Mouse (Mus musculus) macrophage (primary cell): ENCODE measurements around the gene Rad51b. TPM values are rescaled to one million over a fixed set of nuclear protein-coding genes. Genes with fewer than 3 reads are reported as not detected.
A peak's percentile ranks its signal among the peaks of the same experiment; 100 is the strongest.

Experiments used
- H3K27ac ChIP-seq: fragments of 350-480 bp; formaldehyde crosslinking; 2 replicates; pipeline ENCODE4 v1.9.0; 2021
- H3K36me3 ChIP-seq: fragments of 350-480 bp; formaldehyde crosslinking; 2 replicates; pipeline ENCODE4 v1.9.0; 2021; ENCODE audit errors: inconsistent target
- H3K4me3 ChIP-seq: fragments of 350-480 bp; formaldehyde crosslinking; 2 replicates; pipeline ENCODE4 v1.9.0; 2021; ENCODE audit errors: inconsistent target
- H3K79me2 ChIP-seq: fragments of 350-480 bp; formaldehyde crosslinking; 2 replicates; pipeline ENCODE4 v1.9.0; 2021; ENCODE audit errors: inconsistent target
- WGBS: methylation state at CpG from one replicate; pipeline ENCODE4 v1.1.7; 2026; ENCODE audit warnings: inconsistent platforms; ENCODE audit not compliant: missing documents; 5-methylcytosine and 5-hydroxymethylcytosine counted together
- polyA plus RNA-seq: library from polyadenylated mRNA; stranded (reverse); fragments of 250-400 nt; gene quantifications from 3 replicates; pipeline ENCODE4 v1.2.4, GENCODE M21; 2018; ENCODE audit warnings: inconsistent platforms

Rad51b gene
- polyA plus RNA-seq, 1 experiment from 2014 or later: 1.3 TPM

DNA sequence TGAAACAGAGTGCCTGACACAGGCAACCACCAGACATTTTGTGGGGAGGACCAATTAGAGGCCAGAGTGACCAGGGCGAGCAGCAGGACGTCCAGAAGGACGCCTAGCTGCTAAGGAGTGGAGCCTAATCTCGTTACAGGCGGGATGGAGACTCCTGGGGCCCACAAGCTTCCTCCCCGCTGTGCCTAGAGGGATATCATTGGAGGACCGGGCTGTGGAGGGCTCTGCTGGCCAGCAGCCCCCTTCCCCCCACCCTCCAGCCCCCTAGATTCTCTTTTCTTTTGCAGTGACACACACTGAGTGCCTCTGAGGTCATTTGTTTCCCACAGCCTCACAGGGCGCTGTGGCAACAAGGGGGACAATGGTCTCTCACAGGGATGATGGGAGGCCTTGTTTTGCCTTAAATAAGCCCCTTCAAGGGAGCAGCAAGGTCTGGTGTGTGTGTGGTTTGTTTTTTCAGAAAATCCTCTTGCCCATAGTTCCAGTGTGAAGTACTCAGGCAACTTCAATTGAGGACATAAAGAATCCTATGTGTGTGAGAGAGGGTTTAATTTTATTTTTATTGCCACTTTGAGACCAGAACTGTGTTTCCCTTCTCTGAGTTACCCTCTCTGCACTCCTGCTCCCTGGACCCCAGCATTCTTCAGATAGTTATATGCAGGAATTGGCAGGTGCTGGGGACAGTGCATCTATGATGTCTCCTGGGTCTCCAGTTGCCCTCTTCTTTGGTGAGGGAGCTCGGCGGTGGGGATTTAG is 422.2 kb downstream of the Rad51b start:
- Histone ChIP-seq H3K79me2 (no peaks in the 10 kb centered on the region), H3K4me3 (no peak overlapping the region), H3K27ac (no peak overlapping the region), H3K36me3 (no peaks in the 10 kb centered on the region)
- 94% methylated on average over 10 of the region's 10 CpGs for WGBS

DNA sequence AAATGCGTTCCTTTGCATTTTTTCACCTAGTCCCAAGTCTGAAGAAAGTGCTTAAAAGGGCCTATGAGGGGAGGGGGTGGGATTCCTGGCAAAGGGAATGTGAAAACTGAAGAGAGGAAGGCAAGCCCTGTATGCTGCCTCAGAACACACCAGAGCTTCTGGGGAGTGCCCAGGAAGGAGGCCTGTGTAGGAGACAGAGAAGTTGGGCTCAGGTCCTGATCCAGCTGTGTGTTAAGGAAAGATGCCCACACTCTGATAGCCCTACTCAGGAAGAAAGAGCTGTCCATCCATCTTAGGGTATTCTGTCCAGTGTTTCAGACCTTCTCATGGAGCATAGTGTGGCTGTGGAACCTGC is 422.7 kb downstream of the Rad51b start:
- H3K4me3 ChIP-seq: no peak overlapping the region
- no peaks in the 10 kb centered on the region for H3K36me3 ChIP-seq
- WGBS: 100% methylated on average over 1 of the region's 1 CpGs
- no peak overlapping the region for H3K27ac ChIP-seq
- no peaks in the 10 kb centered on the region for H3K79me2 ChIP-seq

DNA sequence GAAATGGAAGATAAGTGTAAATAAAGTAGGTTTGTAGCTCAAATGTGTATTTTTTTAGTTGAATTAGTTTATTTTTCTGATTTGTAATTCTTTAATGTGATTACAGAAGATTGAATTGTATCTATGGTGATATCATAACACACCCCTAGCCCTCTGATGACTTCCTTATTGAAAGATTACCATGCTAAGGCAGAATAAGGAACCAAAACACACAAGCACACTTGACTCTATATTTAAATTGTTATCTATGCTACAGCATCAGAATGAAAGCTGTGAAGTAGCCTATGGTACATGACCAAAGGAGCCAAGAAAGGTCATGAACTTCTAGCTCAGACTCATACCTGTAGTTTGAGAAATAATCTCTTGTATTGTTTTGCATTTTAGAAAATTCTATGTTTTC is 427.8 kb downstream of the Rad51b start:
- no peaks in the 10 kb centered on the region for H3K36me3 ChIP-seq
- no peak overlapping the region for H3K4me3 ChIP-seq
- no peak overlapping the region for H3K27ac ChIP-seq
- H3K79me2 ChIP-seq: no peaks in the 10 kb centered on the region

DNA sequence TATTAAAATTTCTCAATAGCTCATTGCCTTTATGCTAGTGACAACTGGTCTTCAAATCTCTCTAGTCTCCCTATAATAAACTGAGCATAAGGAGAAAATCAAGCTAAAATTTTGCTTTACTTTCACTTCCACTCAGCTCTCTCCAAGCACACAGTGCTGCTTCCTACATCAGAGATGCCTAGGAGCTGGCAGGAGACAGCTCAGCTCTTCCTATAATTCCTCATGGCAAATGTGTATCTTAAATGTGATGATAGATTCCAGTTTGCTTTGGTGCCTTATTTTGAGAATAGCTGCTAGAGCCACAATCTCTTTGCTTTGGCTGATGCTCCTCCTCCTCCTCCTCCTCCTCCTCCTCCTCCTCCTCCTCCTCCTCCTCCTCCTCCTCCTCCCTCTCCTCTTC is 428.6 kb downstream of the Rad51b start:
- 0 out of 2 replicates have a peak overlapping the region, but pooled peaks have one; percentile 2 for H3K27ac ChIP-seq
- no peaks in the 10 kb centered on the region for H3K36me3 ChIP-seq
- H3K4me3 ChIP-seq: no peak overlapping the region
- H3K79me2 ChIP-seq: no peaks in the 10 kb centered on the region

DNA sequence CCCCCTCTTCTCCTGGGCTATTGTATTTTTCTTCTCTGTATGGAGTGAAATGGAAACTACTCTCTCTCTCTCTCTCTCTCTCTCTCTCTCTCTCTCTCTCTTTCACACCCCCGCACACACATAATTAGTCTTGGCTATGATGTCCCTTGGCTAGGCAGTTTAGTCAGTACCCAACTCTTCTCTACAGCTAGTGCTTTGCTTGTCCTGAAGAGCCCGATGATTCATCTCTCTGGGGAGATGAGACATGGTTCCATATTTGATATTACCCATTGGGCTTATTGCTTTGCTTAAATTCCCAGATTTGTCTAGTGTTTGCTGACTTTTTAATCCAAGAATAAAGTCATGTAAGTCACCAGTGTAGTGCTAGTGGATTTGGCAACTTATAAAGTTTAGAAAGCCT is 429.0 kb downstream of the Rad51b start:
- Histone ChIP-seq H3K79me2 (no peaks in the 10 kb centered on the region), H3K36me3 (no peaks in the 10 kb centered on the region), H3K27ac (no peak overlapping the region), H3K4me3 (no peak overlapping the region)
- WGBS: 86% methylated on average over 2 of the region's 2 CpGs

DNA sequence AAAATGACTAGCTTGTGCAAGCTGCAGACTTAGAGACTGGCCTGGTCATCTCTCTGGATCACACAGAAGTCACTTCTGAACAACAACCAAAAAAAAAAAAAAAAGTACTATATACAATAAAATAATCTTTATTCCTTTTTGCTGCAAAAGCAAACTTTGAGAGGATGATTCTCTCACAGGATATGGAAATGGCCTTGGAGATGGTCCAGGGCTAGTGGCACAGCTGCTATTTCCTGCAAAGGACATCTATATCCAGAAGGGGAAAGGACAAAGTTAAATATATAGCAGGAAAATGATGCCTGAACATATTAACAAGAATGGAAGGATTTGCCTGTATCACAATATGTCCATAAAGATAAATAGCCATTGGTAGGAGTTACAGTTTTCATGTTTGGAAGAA is 429.9 kb downstream of the Rad51b start:
- H3K27ac ChIP-seq: no peak overlapping the region
- H3K4me3 ChIP-seq: no peak overlapping the region
- H3K36me3 ChIP-seq: no peaks in the 10 kb centered on the region
- H3K79me2 ChIP-seq: no peaks in the 10 kb centered on the region

DNA sequence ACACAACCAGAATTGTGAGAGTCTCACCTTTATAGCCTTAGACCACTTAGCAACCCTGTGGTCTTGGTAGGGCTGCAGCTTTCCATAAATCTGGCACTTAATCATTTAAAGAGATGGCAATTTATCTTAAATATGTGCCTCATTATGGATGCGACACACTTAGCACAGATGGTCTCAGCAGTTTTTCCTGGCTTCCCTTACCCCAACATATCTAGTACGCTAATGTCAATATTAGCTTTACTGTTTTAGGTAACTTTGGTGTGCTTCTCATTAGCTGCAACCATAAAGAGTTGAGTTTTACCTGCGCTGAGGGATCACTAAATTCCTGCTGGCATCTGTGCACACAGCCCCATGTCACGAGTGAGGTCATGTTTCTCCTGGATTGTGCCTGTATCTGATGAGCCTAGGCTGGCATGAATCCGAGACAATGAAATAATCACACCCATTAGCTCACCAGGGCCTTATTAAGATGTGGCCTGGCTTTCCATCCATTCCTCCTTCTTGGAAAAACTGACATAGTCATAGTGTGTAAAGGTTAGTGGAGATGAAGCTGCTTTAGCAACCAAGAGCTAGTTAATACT is 432.9 kb downstream of the Rad51b start:
- H3K4me3 ChIP-seq: no peak overlapping the region
- H3K27ac ChIP-seq: no peak overlapping the region
- no peaks in the 10 kb centered on the region for H3K79me2 ChIP-seq
- 97% methylated on average over 5 of the region's 5 CpGs for WGBS
- no peaks in the 10 kb centered on the region for H3K36me3 ChIP-seq

DNA sequence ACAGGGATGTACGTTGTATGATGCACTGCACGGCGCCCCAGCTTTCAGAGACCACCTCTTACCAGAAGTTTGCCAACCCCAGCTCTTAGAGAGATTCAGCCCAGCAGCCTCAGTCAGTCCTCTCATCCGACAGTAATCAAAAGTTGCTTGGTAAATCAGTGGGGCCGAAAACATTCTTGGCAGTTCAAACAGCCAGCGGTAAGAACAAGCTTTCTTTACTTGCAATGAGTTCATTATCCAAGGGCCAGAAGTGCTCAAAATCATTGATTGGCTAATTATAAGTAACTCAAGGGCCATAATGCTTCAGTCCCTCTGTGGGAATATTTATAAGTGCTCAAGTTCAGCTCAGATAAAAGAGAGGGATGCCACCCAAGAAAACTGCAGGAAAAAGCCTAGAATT is 434.8 kb downstream of the Rad51b start:
- Histone ChIP-seq H3K79me2 (no peaks in the 10 kb centered on the region), H3K4me3 (no peak overlapping the region), H3K36me3 (no peaks in the 10 kb centered on the region), H3K27ac (no peak overlapping the region)
- 98% methylated on average over 6 of the region's 6 CpGs for WGBS

DNA sequence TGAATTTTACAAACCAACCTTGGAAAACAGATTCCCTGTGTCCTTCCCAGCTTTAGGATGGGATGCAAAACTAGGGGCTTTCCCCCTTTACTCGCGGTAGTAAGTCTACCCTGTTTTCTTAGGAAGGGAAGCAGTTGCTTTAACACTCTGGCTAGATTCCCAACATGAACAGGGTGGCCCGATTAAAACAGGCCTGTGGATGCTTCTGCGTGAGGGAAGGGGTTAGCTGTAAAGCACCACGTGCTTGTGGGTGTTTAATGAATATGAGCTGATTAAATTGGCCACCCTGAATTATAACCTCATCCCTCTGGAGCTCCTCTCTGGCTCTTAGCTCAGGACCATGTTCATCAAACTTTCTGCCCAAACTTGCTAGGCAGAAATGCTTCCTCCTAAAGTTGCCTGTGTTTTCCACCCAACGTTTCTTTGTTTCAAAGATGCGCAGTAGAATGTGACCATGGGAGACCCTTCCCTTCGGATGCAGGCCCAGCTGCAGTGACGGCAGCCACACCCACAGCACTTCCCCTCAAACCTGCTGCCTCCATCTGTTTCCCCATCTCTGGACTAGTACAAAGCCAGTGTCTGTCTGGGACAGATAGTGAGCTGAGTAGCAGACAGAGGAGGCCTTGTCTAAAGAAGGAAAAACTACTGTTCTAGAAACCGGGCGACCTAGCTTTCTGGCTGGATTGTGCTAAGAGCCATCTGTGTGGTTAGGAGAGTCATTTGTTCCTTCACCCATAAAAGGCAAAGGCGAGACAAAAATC is 435.5 kb downstream of the Rad51b start:
- no peak overlapping the region for H3K27ac ChIP-seq
- no peaks in the 10 kb centered on the region for H3K79me2 ChIP-seq
- H3K36me3 ChIP-seq: no peaks in the 10 kb centered on the region
- 73% methylated on average over 11 of the region's 12 CpGs for WGBS
- H3K4me3 ChIP-seq: no peak overlapping the region

DNA sequence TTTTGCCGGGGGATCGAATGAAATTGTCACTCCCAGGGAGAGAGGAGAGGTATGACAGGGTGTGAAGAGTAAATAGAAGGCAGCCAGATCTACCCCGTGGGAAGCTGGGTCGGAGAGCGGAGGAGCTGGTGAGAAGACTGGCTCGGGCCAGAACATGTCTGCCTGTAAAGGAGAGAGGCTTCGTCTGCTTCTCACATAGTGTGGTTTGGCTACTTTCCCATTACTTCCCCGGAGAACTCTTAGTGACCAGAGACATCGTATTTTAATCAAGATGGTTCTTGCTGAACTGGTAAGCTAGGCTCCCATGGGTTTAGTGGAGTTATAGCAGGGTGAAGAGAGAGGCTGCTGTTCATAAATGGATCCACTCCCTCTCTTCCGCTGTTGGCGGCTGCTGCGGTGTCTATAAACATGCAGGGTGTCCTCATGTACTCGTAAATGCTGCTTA is 438.3 kb downstream of the Rad51b start:
- Histone ChIP-seq H3K36me3 (no peaks in the 10 kb centered on the region), H3K4me3 (no peak overlapping the region), H3K27ac (no peak overlapping the region), H3K79me2 (no peaks in the 10 kb centered on the region)
- 77% methylated on average over 13 of the region's 13 CpGs for WGBS

DNA sequence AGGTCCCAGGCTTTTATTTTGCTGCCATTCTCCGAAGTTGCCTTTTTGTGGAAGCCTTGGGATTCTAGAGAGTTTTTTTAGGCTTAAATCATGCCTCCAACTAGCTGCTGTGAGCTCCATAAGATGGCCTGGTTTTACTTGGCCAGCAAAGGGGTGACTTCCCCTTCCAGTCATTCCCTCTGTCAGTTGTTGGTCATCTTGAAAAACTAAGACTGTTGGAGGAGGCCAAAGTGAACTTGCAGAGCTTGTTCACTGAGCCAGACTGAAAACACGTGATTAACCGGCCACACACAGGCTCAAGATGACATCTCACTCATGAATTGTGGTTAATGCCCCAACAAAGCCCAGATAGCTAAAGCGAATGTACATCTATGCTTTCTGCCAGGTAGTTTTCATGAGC is 438.8 kb downstream of the Rad51b start:
- 95% methylated on average over 4 of the region's 4 CpGs for WGBS
- no peak overlapping the region for H3K4me3 ChIP-seq
- no peaks in the 10 kb centered on the region for H3K79me2 ChIP-seq
- no peak overlapping the region for H3K27ac ChIP-seq
- H3K36me3 ChIP-seq: no peaks in the 10 kb centered on the region

DNA sequence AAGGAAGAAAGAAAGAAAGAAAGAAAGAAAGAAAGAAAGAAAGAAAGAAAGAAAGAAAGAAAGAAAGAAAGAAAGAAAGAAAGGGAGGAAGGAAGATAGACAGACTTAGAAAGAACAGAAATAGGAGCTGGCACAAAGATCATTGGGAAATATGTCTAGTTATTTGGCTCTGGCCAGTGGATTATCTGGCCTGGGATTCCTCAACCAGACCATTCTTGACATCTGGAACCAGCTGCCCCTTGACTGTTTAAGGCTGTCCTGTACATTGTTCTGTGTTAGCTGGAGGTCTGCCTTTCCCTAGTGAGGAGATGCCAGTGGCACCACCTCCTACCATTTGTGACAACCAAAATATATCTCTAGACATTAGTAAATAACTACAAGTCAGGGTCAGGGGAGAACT is 441.6 kb downstream of the Rad51b start:
- H3K36me3 ChIP-seq: no peaks in the 10 kb centered on the region
- H3K79me2 ChIP-seq: no peaks in the 10 kb centered on the region
- H3K4me3 ChIP-seq: no peak overlapping the region
- H3K27ac ChIP-seq: no peak overlapping the region

DNA sequence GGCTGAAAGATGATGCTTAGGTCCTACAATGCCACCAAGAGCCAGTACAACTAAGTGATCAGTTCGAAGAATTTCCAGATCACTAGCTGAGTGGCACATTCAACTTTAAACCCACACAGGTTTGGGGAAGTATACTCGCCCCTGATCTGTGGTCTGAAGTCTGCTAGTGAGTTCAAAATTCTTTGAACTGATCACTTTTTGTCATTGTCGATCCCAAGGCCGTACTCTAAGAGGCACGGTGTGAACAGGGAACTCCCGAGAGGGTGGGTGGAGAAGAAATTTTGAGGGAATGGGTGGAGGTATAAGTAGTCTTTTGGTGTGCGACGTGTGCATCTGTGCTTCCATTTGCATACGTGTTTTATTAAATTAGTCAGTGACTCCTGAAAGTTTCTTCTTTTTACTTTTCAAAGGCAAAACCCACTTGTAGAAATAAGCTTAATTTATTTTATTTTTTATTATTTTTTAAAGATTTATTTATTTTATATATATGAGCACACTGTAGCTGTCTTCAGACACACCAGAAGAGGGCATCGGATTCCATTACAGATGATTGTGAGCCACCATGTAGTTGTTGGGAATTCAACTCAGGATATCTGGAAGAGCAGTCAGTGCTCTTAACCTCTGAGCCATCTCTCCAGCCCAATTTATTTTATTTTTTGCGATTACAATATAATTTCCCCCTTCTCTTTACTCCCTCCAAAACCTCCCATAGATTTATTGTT is 443.0 kb downstream of the Rad51b start:
- Histone ChIP-seq H3K79me2 (no peaks in the 10 kb centered on the region), H3K4me3 (no peak overlapping the region), H3K27ac (no peak overlapping the region), H3K36me3 (no peaks in the 10 kb centered on the region)
- 93% methylated on average over 11 of the region's 11 CpGs for WGBS

DNA sequence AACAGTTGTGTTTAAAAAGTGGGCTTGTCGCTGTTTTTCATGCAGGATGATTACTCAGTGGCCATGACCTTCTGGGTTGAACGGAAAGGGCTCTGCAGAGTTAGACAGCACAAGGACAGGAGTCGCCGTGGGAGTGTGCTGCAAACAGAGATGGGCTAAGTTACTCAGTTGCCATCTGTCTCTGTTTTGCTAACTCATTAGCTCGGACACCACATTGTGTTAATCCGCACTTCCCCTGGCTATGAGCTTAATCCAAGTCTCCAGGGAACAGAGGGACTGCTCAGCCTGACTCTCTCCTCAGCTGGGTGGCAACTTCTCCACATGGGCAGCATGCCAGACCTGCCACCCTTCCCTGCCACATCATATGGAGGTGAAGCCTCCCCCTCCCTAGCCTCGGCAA is 445.1 kb downstream of the Rad51b start:
- Histone ChIP-seq H3K36me3 (no peaks in the 10 kb centered on the region), H3K4me3 (no peak overlapping the region), H3K79me2 (no peaks in the 10 kb centered on the region), H3K27ac (no peak overlapping the region)
- 95% methylated on average over 7 of the region's 7 CpGs for WGBS

DNA sequence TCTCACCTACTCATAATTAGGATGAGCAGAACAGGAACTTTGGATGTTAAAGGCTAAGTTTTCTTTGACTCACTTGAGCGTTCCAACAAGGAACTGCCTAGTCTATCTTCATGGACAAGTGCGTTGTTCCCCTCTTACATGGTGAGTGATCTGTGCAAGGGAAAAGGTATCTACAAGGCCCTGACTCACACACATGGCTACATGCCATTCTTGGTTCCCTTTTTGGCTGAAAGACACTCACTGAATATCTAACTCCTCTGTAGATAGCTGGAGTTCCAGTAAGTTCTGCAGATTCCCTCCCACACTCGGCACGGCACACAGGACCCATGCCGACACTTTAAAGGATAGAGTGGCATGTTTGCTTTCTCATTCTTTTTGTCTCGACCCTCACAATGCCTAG is 447.0 kb downstream of the Rad51b start:
- H3K36me3 ChIP-seq: no peaks in the 10 kb centered on the region
- H3K79me2 ChIP-seq: no peaks in the 10 kb centered on the region
- WGBS: 69% methylated on average over 6 of the region's 6 CpGs
- H3K4me3 ChIP-seq: no peak overlapping the region
- H3K27ac ChIP-seq: no peak overlapping the region
